Mouse (Mus musculus) lung, postnatal 0 days (tissue): ENCODE measurements around the gene Foxd2.

Source experiments
- CTCF ChIP-seq: IDR thresholded peaks from 2 replicates; pipeline ENCODE4 v1.5.1; 2016; ENCODE audit warnings: antibody characterized with exemption, mild to moderate bottlenecking
- EP300 ChIP-seq: IDR thresholded peaks from 2 replicates; pipeline ENCODE4 v1.6.1; 2016; ENCODE audit warnings: antibody characterized with exemption, mild to moderate bottlenecking, control low read depth

DNA sequence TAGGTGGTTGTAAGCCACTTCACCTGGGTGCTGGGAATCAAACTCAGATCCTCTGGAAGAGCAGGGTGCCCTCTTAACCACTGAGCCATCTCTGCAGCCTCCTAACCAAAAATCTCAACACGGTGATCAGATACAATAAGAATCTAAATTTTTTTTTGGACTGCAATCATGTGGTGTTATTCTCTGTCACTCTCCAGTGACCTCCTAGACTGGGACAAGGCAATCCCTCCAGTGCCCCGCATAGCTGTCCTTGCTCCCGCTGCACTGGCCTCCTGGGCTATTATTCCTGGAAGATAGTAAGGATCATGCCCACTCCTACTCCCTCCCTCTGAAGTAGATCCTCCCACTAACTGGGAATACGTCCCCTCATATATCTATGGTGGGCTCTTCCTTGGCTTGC lies 32.6 kb upstream of the Foxd2 start:
- no peak for TF ChIP-seq CTCF
- TF ChIP-seq EP300 = no peak
